Comparison of ENCODE assay signal across 19 mouse cellular contexts in genomic region chr12:107888049-107888448, GRCm38 (mm10).
A peak's percentile ranks its signal among the peaks of the same experiment; 100 is the strongest.
DNase-seq lines count a peak whose midpoint lies in the region; ATAC-seq and TF ChIP-seq lines count a peak whose summit lies in the region.
"Had no signal": no experiment of that assay in that cellular context is flagged by ENCODE, and none has a peak within 500 bp of the region (broad histone marks: within the 10 kb centered on the region; RNA-seq: fewer than 3 reads in every experiment).

No protein-coding gene starts in this region.

- no peaks in the 10 kb centered on the region for H3K36me3 ChIP-seq in midbrain, embryonic 10.5 days
- H3K36me3 ChIP-seq in midbrain, embryonic 15.5 days (replicated peaks): no peaks in the 10 kb centered on the region
- H3K36me3 ChIP-seq in limb, embryonic 13.5 days: no peaks in the 10 kb centered on the region
- H3K36me3 ChIP-seq: liver, embryonic 13.5 days; midbrain, embryonic 12.5 days had no signal

- no peak overlapping the region for H3K4me2 ChIP-seq in midbrain, embryonic 15.5 days
- H3K4me2 ChIP-seq in limb, embryonic 13.5 days (replicated peaks): no peak overlapping the region
- H3K4me2 ChIP-seq: liver, embryonic 13.5 days; midbrain, embryonic 12.5 days had no signal

- no peaks in the 10 kb centered on the region for H3K9me3 ChIP-seq in midbrain, embryonic 10.5 days (replicated peaks)
- H3K9me3 ChIP-seq in midbrain, embryonic 15.5 days: no peaks in the 10 kb centered on the region
- no peaks in the 10 kb centered on the region for H3K9me3 ChIP-seq in limb, embryonic 13.5 days
- H3K9me3 ChIP-seq: liver, embryonic 13.5 days; midbrain, embryonic 12.5 days had no signal

- intact Hi-C loops in gastrocnemius, adult 2 months (cut with DNase I): no loop called here

- TF ChIP-seq CTCF in gastrocnemius, adult 2 months (IDR thresholded peaks at IDR 0.05): no peak

- WGBS in midbrain, embryonic 10.5 days: 81% methylated on average over 5 of the region's 5 CpGs
- WGBS in midbrain, embryonic 15.5 days: 84% methylated on average over 5 of the region's 5 CpGs
- WGBS in limb, embryonic 13.5 days: 49% methylated on average over 5 of the region's 5 CpGs

- peaks cover 53% of the 10 kb centered on the region for H3K4me1 ChIP-seq in midbrain, embryonic 10.5 days
- H3K4me1 ChIP-seq in midbrain, embryonic 15.5 days: no peaks in the 10 kb centered on the region
- H3K4me1 ChIP-seq in limb, embryonic 13.5 days: peaks cover 51% of the 10 kb centered on the region
- H3K4me1 ChIP-seq: liver, embryonic 13.5 days had no signal

- no peak for ATAC-seq in cerebellum, adult (ENCODE audit: insufficient number of reproducible peaks, low FRiP score, low TSS enrichment)
- no peak for ATAC-seq in midbrain, embryonic 15.5 days (replicated peaks)
- ATAC-seq in limb, embryonic 13.5 days (ENCODE audit: low FRiP score, low read depth): no peak
- ATAC-seq: hindbrain, postnatal 0 days; intestine, embryonic 16.5 days had no signal

- peak; percentile 9 for DNase-seq in cerebellum, adult 9-11 months
- no peak for DNase-seq in midbrain, embryonic 10.5 days (ENCODE audit: low spot score)
- no peak for DNase-seq in kidney, postnatal 36 days
- no peak for DNase-seq in gastrocnemius, adult 2 months
- DNase-seq in heart, adult 18-20 months: no peak
- DNase-seq: adrenal gland, postnatal 25 days; cerebellum, adult 11 months; kidney, adult 9 months; kidney, postnatal 14 days; liver, embryonic 13.5 days; lung, adult 2 months; lung, postnatal 14 days; thymus, postnatal 36 days had no signal

- no peak overlapping the region for H3K4me3 ChIP-seq in midbrain, embryonic 10.5 days
- no peak overlapping the region for H3K4me3 ChIP-seq in midbrain, embryonic 15.5 days
- H3K4me3 ChIP-seq in limb, embryonic 13.5 days: no peak overlapping the region
- H3K4me3 ChIP-seq in gastrocnemius, adult 2 months: no peak overlapping the region
- H3K4me3 ChIP-seq: liver, embryonic 13.5 days; midbrain, embryonic 12.5 days had no signal

- no peak overlapping the region for H3K9ac ChIP-seq in midbrain, embryonic 15.5 days
- H3K9ac ChIP-seq in limb, embryonic 13.5 days: no peak overlapping the region
- H3K9ac ChIP-seq: liver, embryonic 13.5 days; midbrain, embryonic 12.5 days had no signal

- H3K27me3 ChIP-seq in midbrain, embryonic 10.5 days (ENCODE audit: low read depth, poor library complexity, severe bottlenecking): peaks cover 25% of the 10 kb centered on the region
- no peaks in the 10 kb centered on the region for H3K27me3 ChIP-seq in midbrain, embryonic 15.5 days (replicated peaks)
- H3K27me3 ChIP-seq in limb, embryonic 13.5 days: 0 out of 2 replicates have a peak, but pooled peaks cover 7% of the 10 kb centered on the region
- H3K27me3 ChIP-seq: liver, embryonic 13.5 days had no signal

- H3K27ac ChIP-seq in midbrain, embryonic 10.5 days (replicated peaks): peak overlapping the region; percentile 53; the same call in 1 of the 2 replicates
- H3K27ac ChIP-seq in midbrain, embryonic 15.5 days: no peak overlapping the region
- H3K27ac ChIP-seq in limb, embryonic 13.5 days: 0 out of 2 replicates have a peak overlapping the region, but pooled peaks have one; percentile 29
- H3K27ac ChIP-seq in gastrocnemius, adult 2 months: no peak overlapping the region
- H3K27ac ChIP-seq: hindbrain, postnatal 0 days; liver, embryonic 13.5 days; midbrain, embryonic 12.5 days had no signal

Comparison
In these comparisons a context has a peak if more than half of its experiments do, and no peak if none do; other contexts are left out.
1. H3K27ac ChIP-seq: peak in midbrain, embryonic 10.5 days (single experiment) and limb, embryonic 13.5 days (single experiment); none in midbrain, embryonic 15.5 days (single experiment) and gastrocnemius, adult 2 months (single experiment).